Mouse (Mus musculus) lung, postnatal 10 days (tissue): ENCODE results near the gene Galnt18.

Source experiments
- DNase-seq: peaks from one replicate; pipeline ENCODE4 v3.0.0; 2021

The Galnt18 gene

GRCm38 (mm10) chr7:111770585-111770984 lies 9.2 kb downstream of the Galnt18 start:
- DNase-seq, result peak; percentile 13

GRCm38 (mm10) chr7:111766145-111766767 lies 13.5 kb downstream of the Galnt18 start:
- peak; percentile 39 for DNase-seq

- no peak for DNase-seq
Measured at GRCm38 (mm10) chr7:111762754-111763153, 17.0 kb downstream of the Galnt18 start.

GRCm38 (mm10) chr7:111748571-111749071 lies 31.2 kb downstream of the Galnt18 start:
- DNase-seq, result no peak

- DNase-seq, result peak; percentile 21
Measured at GRCm38 (mm10) chr7:111744770-111745169, 35.0 kb downstream of the Galnt18 start.

GRCm38 (mm10) chr7:111741595-111741994 lies 38.2 kb downstream of the Galnt18 start:
- DNase-seq, result peak; percentile 73

GRCm38 (mm10) chr7:111740091-111740490 lies 39.7 kb downstream of the Galnt18 start:
- DNase-seq, result no peak

GRCm38 (mm10) chr7:111739371-111739765 lies 40.4 kb downstream of the Galnt18 start:
- DNase-seq, result peak; percentile 60

- peak; percentile 24 for DNase-seq
Measured at GRCm38 (mm10) chr7:111738456-111739370, 41.1 kb downstream of the Galnt18 start.

GRCm38 (mm10) chr7:111737426-111737825 lies 42.4 kb downstream of the Galnt18 start:
- DNase-seq, result peak; percentile 68

- DNase-seq, result no peak
Measured at GRCm38 (mm10) chr7:111736365-111736764, 43.4 kb downstream of the Galnt18 start.

GRCm38 (mm10) chr7:111730346-111731269 lies 49.2 kb downstream of the Galnt18 start:
- no peak for DNase-seq

GRCm38 (mm10) chr7:111726928-111727327 lies 52.8 kb downstream of the Galnt18 start:
- peak; percentile 35 for DNase-seq

GRCm38 (mm10) chr7:111724730-111725129 lies 55.0 kb downstream of the Galnt18 start:
- DNase-seq, result no peak

GRCm38 (mm10) chr7:111724004-111724403 lies 55.8 kb downstream of the Galnt18 start:
- DNase-seq, result no peak

GRCm38 (mm10) chr7:111721308-111721698 lies 58.5 kb downstream of the Galnt18 start:
- DNase-seq, result peak; percentile 15

GRCm38 (mm10) chr7:111720511-111721307 lies 59.1 kb downstream of the Galnt18 start:
- peak; percentile 87 for DNase-seq

- DNase-seq, result peak; percentile 41
Measured at GRCm38 (mm10) chr7:111718900-111719299, 60.9 kb downstream of the Galnt18 start.

GRCm38 (mm10) chr7:111714639-111715360 lies 65.0 kb downstream of the Galnt18 start:
- DNase-seq, result no peak

- DNase-seq, result peak; percentile 51
Measured at GRCm38 (mm10) chr7:111713828-111714600, 65.8 kb downstream of the Galnt18 start.
